8 mouse cellular contexts compared by ENCODE assay signal in the genomic region with DNA sequence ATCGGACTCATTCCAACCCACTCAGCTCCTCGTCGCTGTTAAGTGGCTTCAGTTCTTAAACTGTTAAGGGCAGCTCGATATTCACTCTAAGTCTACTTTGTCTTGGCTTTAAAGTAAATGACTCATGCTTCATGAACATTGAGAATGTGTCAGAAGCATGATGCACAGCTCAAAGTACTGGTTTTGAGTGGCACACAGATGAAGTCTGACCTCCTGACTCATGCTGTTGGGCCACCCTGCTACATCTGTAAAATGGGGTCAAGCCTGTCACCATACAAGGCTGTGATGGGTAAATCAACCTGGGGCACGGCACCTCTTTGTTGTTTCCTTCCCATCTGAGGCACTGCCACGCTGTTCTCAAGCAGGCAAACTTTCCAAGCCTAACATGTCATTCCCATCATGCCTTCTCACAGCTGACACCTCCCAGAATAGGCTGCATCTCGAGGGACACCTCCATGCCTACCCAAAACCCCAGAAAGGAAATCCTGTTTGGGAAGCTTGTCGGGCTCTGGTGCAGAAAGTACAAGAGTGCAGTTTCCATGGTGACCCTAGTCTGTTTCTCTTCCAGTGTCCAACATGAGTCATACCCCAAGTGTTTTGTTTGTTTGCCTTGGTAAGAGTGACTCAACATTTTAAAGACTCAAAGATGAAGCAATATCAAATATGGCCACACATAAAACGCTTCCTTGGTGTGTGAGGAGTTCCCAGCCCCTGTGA. TPM values are rescaled to one million over a fixed set of nuclear protein-coding genes. Genes with fewer than 3 reads are reported as not detected.
DNase-seq lines count a peak whose midpoint lies in the region; ATAC-seq and TF ChIP-seq lines count a peak whose summit lies in the region.

No protein-coding gene starts in this region.

- H3K27me3 ChIP-seq in embryonic facial prominence, embryonic 11.5 days (ENCODE audit: control insufficient read depth, insufficient read depth, low read length): no peaks in the 10 kb centered on the region
- H3K27me3 ChIP-seq in embryonic facial prominence, embryonic 10.5 days (replicated peaks; ENCODE audit: low read depth, poor library complexity, severe bottlenecking): no peaks in the 10 kb centered on the region
- H3K27me3 ChIP-seq in midbrain, postnatal 0 days (ENCODE audit: insufficient read depth, low read length): no peaks in the 10 kb centered on the region
- H3K27me3 ChIP-seq in midbrain, embryonic 11.5 days (ENCODE audit: control insufficient read depth, insufficient read depth, low read length): no peaks in the 10 kb centered on the region
- H3K27me3 ChIP-seq in lung, postnatal 0 days (replicated peaks; ENCODE audit: insufficient read depth, low read length): no peaks in the 10 kb centered on the region

- DNase-seq in embryonic facial prominence, embryonic 11.5 days (ENCODE audit: low spot score): peak; percentile 5
- no peak for DNase-seq in embryonic facial prominence, embryonic 10.5 days (ENCODE audit: low spot score)
- DNase-seq in midbrain, postnatal 0 days (ENCODE audit: low spot score): peak; percentile 14
- DNase-seq in midbrain, embryonic 11.5 days (ENCODE audit: low spot score, missing footprints): no peak
- DNase-seq in heart, adult 9 months (ENCODE audit: low spot score in 2 of 2): peak; percentile 79 to 84
- peak; percentile 99 for DNase-seq in lung, postnatal 0 days (ENCODE audit: low spot score)
- no peak for DNase-seq in thymus, postnatal 14 days
- no peak for DNase-seq in cerebellum, adult 11-12 months

- ATAC-seq in embryonic facial prominence, embryonic 11.5 days (replicated peaks; ENCODE audit: insufficient number of reproducible peaks, low FRiP score, low TSS enrichment, low read depth): no peak
- no peak for ATAC-seq in midbrain, postnatal 0 days (ENCODE audit: low FRiP score)
- ATAC-seq in midbrain, embryonic 11.5 days (ENCODE audit: low FRiP score): no peak
- peak; percentile 95 for ATAC-seq in lung, postnatal 0 days

- 82% methylated on average over 9 of the region's 9 CpGs for WGBS in embryonic facial prominence, embryonic 11.5 days
- 89% methylated on average over 9 of the region's 9 CpGs for WGBS in embryonic facial prominence, embryonic 10.5 days
- WGBS in midbrain, postnatal 0 days: 83% methylated on average over 9 of the region's 9 CpGs
- WGBS in midbrain, embryonic 11.5 days: 88% methylated on average over 9 of the region's 9 CpGs
- WGBS in lung, postnatal 0 days: 34% methylated on average over 9 of the region's 9 CpGs

- H3K9me3 ChIP-seq in embryonic facial prominence, embryonic 11.5 days (replicated peaks; ENCODE audit: control insufficient read depth, low read length): no peaks in the 10 kb centered on the region
- H3K9me3 ChIP-seq in embryonic facial prominence, embryonic 10.5 days: no peaks in the 10 kb centered on the region
- no peaks in the 10 kb centered on the region for H3K9me3 ChIP-seq in midbrain, postnatal 0 days (ENCODE audit: low read length)
- H3K9me3 ChIP-seq in midbrain, embryonic 11.5 days (ENCODE audit: control insufficient read depth, low read length): no peaks in the 10 kb centered on the region
- no peaks in the 10 kb centered on the region for H3K9me3 ChIP-seq in lung, postnatal 0 days (ENCODE audit: low read length)

- no peak overlapping the region for H3K9ac ChIP-seq in embryonic facial prominence, embryonic 11.5 days (replicated peaks; ENCODE audit: low read length)
- no peak overlapping the region for H3K9ac ChIP-seq in midbrain, postnatal 0 days (replicated peaks; ENCODE audit: low read length, poor library complexity, severe bottlenecking)
- H3K9ac ChIP-seq in midbrain, embryonic 11.5 days (ENCODE audit: low read length): no peak overlapping the region
- H3K9ac ChIP-seq in lung, postnatal 0 days (replicated peaks; ENCODE audit: low read depth): no peak overlapping the region

- no peaks in the 10 kb centered on the region for H3K4me1 ChIP-seq in embryonic facial prominence, embryonic 11.5 days (ENCODE audit: control insufficient read depth, insufficient read depth, low read length)
- 0 out of 2 replicates have a peak, but pooled peaks cover 5% of the 10 kb centered on the region for H3K4me1 ChIP-seq in embryonic facial prominence, embryonic 10.5 days
- no peaks in the 10 kb centered on the region for H3K4me1 ChIP-seq in midbrain, postnatal 0 days (ENCODE audit: insufficient read depth, low read length)
- no peaks in the 10 kb centered on the region for H3K4me1 ChIP-seq in midbrain, embryonic 11.5 days (ENCODE audit: control insufficient read depth, insufficient read depth, low read length)
- peaks cover 4% of the 10 kb centered on the region; the same call in 1 of the 2 replicates for H3K4me1 ChIP-seq in lung, postnatal 0 days (ENCODE audit: insufficient read depth, low read depth, low read length)

- H3K4me2 ChIP-seq in embryonic facial prominence, embryonic 11.5 days (ENCODE audit: low read depth, low read length): no peak overlapping the region
- no peak overlapping the region for H3K4me2 ChIP-seq in midbrain, postnatal 0 days (ENCODE audit: low read depth, low read length, poor library complexity, severe bottlenecking)
- H3K4me2 ChIP-seq in midbrain, embryonic 11.5 days: no peak overlapping the region
- H3K4me2 ChIP-seq in lung, postnatal 0 days (replicated peaks; ENCODE audit: low read depth, low read length): no peak overlapping the region

- no peak overlapping the region for H3K27ac ChIP-seq in embryonic facial prominence, embryonic 11.5 days (replicated peaks; ENCODE audit: low read depth, low read length)
- H3K27ac ChIP-seq in embryonic facial prominence, embryonic 10.5 days (replicated peaks): no peak overlapping the region
- no peak overlapping the region for H3K27ac ChIP-seq in midbrain, postnatal 0 days (ENCODE audit: low read depth, low read length)
- no peak overlapping the region for H3K27ac ChIP-seq in midbrain, embryonic 11.5 days (ENCODE audit: low read depth, low read length)
- peak overlapping the region; percentile 86 for H3K27ac ChIP-seq in lung, postnatal 0 days (ENCODE audit: low read length)

- H3K4me3 ChIP-seq in embryonic facial prominence, embryonic 11.5 days (ENCODE audit: low read depth, low read length): no peak overlapping the region
- no peak overlapping the region for H3K4me3 ChIP-seq in embryonic facial prominence, embryonic 10.5 days
- H3K4me3 ChIP-seq in midbrain, postnatal 0 days (ENCODE audit: low read depth, low read length): no peak overlapping the region
- H3K4me3 ChIP-seq in midbrain, embryonic 11.5 days (ENCODE audit: low read depth, low read length): no peak overlapping the region
- no peak overlapping the region for H3K4me3 ChIP-seq in lung, postnatal 0 days (ENCODE audit: low read depth, low read length)

- TF ChIP-seq CTCF in midbrain, postnatal 0 days (IDR thresholded peaks at IDR 0.05): no peak
- no peak for TF ChIP-seq CTCF in lung, postnatal 0 days (IDR thresholded peaks at IDR 0.05)

- peak; percentile 90 for TF ChIP-seq EP300 in lung, postnatal 0 days (IDR thresholded peaks at IDR 0.05)

- peaks cover 16% of the 10 kb centered on the region for H3K36me3 ChIP-seq in embryonic facial prominence, embryonic 11.5 days (replicated peaks; ENCODE audit: control insufficient read depth, insufficient read depth, low read depth, low read length)
- H3K36me3 ChIP-seq in embryonic facial prominence, embryonic 10.5 days (replicated peaks): peaks cover 99% of the 10 kb centered on the region
- peaks cover 71% of the 10 kb centered on the region for H3K36me3 ChIP-seq in midbrain, postnatal 0 days (ENCODE audit: insufficient read depth, low read length)
- H3K36me3 ChIP-seq in midbrain, embryonic 11.5 days (ENCODE audit: control insufficient read depth, insufficient read depth, low read length): peaks cover 26% of the 10 kb centered on the region
- H3K36me3 ChIP-seq in lung, postnatal 0 days (ENCODE audit: insufficient read depth, low read length): peaks cover 28% of the 10 kb centered on the region; the same call in 1 of the 2 replicates

RNA-seq across cellular contexts. Expression of a gene that starts 15.2 kb away (rescaled TPM):
- 63.8 and 64.0 TPM in 2 replicates for polyA plus RNA-seq in embryonic facial prominence, embryonic 11.5 days (2014; fragmentation: Nextera tagmentation; extraction: Ambion mirVana)
- 62.5 and 66.1 TPM in 2 replicates for polyA plus RNA-seq in embryonic facial prominence, embryonic 10.5 days (2016; fragmentation: Nextera tagmentation; extraction: Ambion mirVana)
- 90.0 and 90.2 TPM in 2 replicates for total RNA-seq in midbrain, postnatal 0 days (2014; rRNA removed)
- polyA plus RNA-seq in midbrain, postnatal 0 days (2015; fragmentation: Nextera tagmentation; extraction: Ambion mirVana): 57.2 and 58.7 TPM in 2 replicates
- polyA plus RNA-seq in midbrain, embryonic 11.5 days (2014; fragmentation: Nextera tagmentation; extraction: Ambion mirVana): 66.3 and 68.9 TPM in 2 replicates
- 59.3 and 69.4 TPM in 2 replicates for polyA plus RNA-seq in lung, postnatal 0 days (2015; fragmentation: Nextera tagmentation; extraction: Ambion mirVana)

RNA-seq across cellular contexts. Expression of a gene that starts 15.3 kb away (rescaled TPM):
- polyA plus RNA-seq in embryonic facial prominence, embryonic 11.5 days (2014; fragmentation: Nextera tagmentation; extraction: Ambion mirVana): 25.7 and 28.4 TPM in 2 replicates
- 35.3 and 38.2 TPM in 2 replicates for polyA plus RNA-seq in embryonic facial prominence, embryonic 10.5 days (2016; fragmentation: Nextera tagmentation; extraction: Ambion mirVana)
- 17.8 and 20.8 TPM in 2 replicates for total RNA-seq in midbrain, postnatal 0 days (2014; rRNA removed)
- polyA plus RNA-seq in midbrain, postnatal 0 days (2015; fragmentation: Nextera tagmentation; extraction: Ambion mirVana): 36.2 and 38.2 TPM in 2 replicates
- 25.3 and 26.7 TPM in 2 replicates for polyA plus RNA-seq in midbrain, embryonic 11.5 days (2014; fragmentation: Nextera tagmentation; extraction: Ambion mirVana)
- polyA plus RNA-seq in lung, postnatal 0 days (2015; fragmentation: Nextera tagmentation; extraction: Ambion mirVana): 16.3 and 16.5 TPM in 2 replicates

RNA-seq across cellular contexts. Expression of a gene that starts 27.0 kb away (rescaled TPM):
- polyA plus RNA-seq in embryonic facial prominence, embryonic 11.5 days (2014; fragmentation: Nextera tagmentation; extraction: Ambion mirVana): 20.1 and 22.4 TPM in 2 replicates
- polyA plus RNA-seq in embryonic facial prominence, embryonic 10.5 days (2016; fragmentation: Nextera tagmentation; extraction: Ambion mirVana): 26.7 and 27.3 TPM in 2 replicates
- 12.3 and 16.3 TPM in 2 replicates for total RNA-seq in midbrain, postnatal 0 days (2014; rRNA removed)
- polyA plus RNA-seq in midbrain, postnatal 0 days (2015; fragmentation: Nextera tagmentation; extraction: Ambion mirVana): 14.3 and 14.7 TPM in 2 replicates
- polyA plus RNA-seq in midbrain, embryonic 11.5 days (2014; fragmentation: Nextera tagmentation; extraction: Ambion mirVana): 21.6 and 23.2 TPM in 2 replicates
- polyA plus RNA-seq in lung, postnatal 0 days (2015; fragmentation: Nextera tagmentation; extraction: Ambion mirVana): 18.5 and 18.6 TPM in 2 replicates

RNA-seq across cellular contexts. Expression of a gene that starts 27.1 kb away (rescaled TPM):
- polyA plus RNA-seq in embryonic facial prominence, embryonic 11.5 days (2014; fragmentation: Nextera tagmentation; extraction: Ambion mirVana): 365 and 379 TPM in 2 replicates
- 444 and 453 TPM in 2 replicates for polyA plus RNA-seq in embryonic facial prominence, embryonic 10.5 days (2016; fragmentation: Nextera tagmentation; extraction: Ambion mirVana)
- total RNA-seq in midbrain, postnatal 0 days (2014; rRNA removed): 38.6 and 53.8 TPM in 2 replicates
- 169 and 170 TPM in 2 replicates for polyA plus RNA-seq in midbrain, postnatal 0 days (2015; fragmentation: Nextera tagmentation; extraction: Ambion mirVana)
- polyA plus RNA-seq in midbrain, embryonic 11.5 days (2014; fragmentation: Nextera tagmentation; extraction: Ambion mirVana): 285 and 305 TPM in 2 replicates
- polyA plus RNA-seq in lung, postnatal 0 days (2015; fragmentation: Nextera tagmentation; extraction: Ambion mirVana): 94.1 and 101 TPM in 2 replicates

Comparison
In these comparisons a context has a peak if more than half of its experiments do, and no peak if none do; other contexts are left out.
1. DNase-seq: peak in embryonic facial prominence, embryonic 11.5 days (single experiment), midbrain, postnatal 0 days (single experiment), heart, adult 9 months (2 of 2) and lung, postnatal 0 days (single experiment); none in embryonic facial prominence, embryonic 10.5 days (single experiment), midbrain, embryonic 11.5 days (single experiment), thymus, postnatal 14 days (single experiment) and cerebellum, adult 11-12 months (single experiment).